Mouse (Mus musculus) myocyte (in vitro differentiated cells): ENCODE measurements around the gene Esrrg. TPM values are rescaled to one million over a fixed set of nuclear protein-coding genes. Genes with fewer than 3 reads are reported as not detected.

Experiments
- H3K27me3 ChIP-seq: one replicate; pipeline ENCODE4 v1.6.1; 2011; ENCODE audit not compliant: control insufficient read depth, insufficient read depth, insufficient read length
- H3K36me3 ChIP-seq: one replicate; pipeline ENCODE4 v1.6.1; 2011; ENCODE audit not compliant: control insufficient read depth, insufficient read depth
- H3K4me2 ChIP-seq: one replicate; pipeline ENCODE4 v1.6.1; 2011; ENCODE audit warnings: low read depth, control low read depth
- H3K4me3 ChIP-seq: one replicate; pipeline ENCODE4 v1.5.1; 2011; ENCODE audit warnings: mild to moderate bottlenecking, control low read depth, moderate library complexity
- H3K79me2 ChIP-seq: one replicate; pipeline ENCODE4 v1.6.1; 2011; ENCODE audit not compliant: control insufficient read depth, insufficient read depth
- H3ac ChIP-seq: one replicate; pipeline ENCODE4 v1.6.1; 2011; ENCODE audit not compliant: control insufficient read depth, insufficient read length
- CEBPB ChIP-seq: IDR thresholded peaks from 2 replicates; pipeline ENCODE4 v1.6.1; 2011; ENCODE audit warnings: mild to moderate bottlenecking, moderate library complexity; ENCODE audit not compliant: poor library complexity, insufficient read depth, severe bottlenecking
- E2F4 ChIP-seq: IDR thresholded peaks from one replicate; pipeline ENCODE4 v1.6.1; 2011; ENCODE audit warnings: mild to moderate bottlenecking, control low read depth, moderate library complexity; ENCODE audit not compliant: insufficient read depth
- MAX ChIP-seq: IDR thresholded peaks from one replicate; pipeline ENCODE4 v1.6.1; 2011; ENCODE audit warnings: low read depth, mild to moderate bottlenecking, control low read depth
- MYOD1 ChIP-seq, 3 experiments: IDR thresholded peaks; one replicate each; pipeline ENCODE4 v1.6.1; 2011; ENCODE audit warnings: control low read depth in 2 of 3, low read depth in 2 of 3, mild to moderate bottlenecking in 2 of 3, moderate library complexity in 1 of 3; ENCODE audit not compliant: insufficient read length in 2 of 3, control insufficient read depth in 1 of 3
- MYOG ChIP-seq, 3 experiments: IDR thresholded peaks; one replicate each; pipeline ENCODE4 v1.6.1; 2011; ENCODE audit warnings: control low read depth in 2 of 3, low read depth in 2 of 3, mild to moderate bottlenecking in 2 of 3; ENCODE audit not compliant: insufficient read length in 2 of 3, control insufficient read depth in 1 of 3, insufficient read depth in 1 of 3
- POLR2A ChIP-seq: IDR thresholded peaks from one replicate; pipeline ENCODE4 v1.6.1; 2011; ENCODE audit warnings: low read depth, mild to moderate bottlenecking, control low read depth, moderate library complexity; ENCODE audit not compliant: insufficient read length
- POLR2AphosphoS2 ChIP-seq: IDR thresholded peaks from one replicate; pipeline ENCODE4 v1.6.1; 2011; ENCODE audit warnings: low read depth, control low read depth; ENCODE audit not compliant: insufficient read length
- REST ChIP-seq: IDR thresholded peaks from one replicate; pipeline ENCODE4 v1.6.1; 2011; ENCODE audit warnings: mild to moderate bottlenecking, control low read depth, moderate library complexity; ENCODE audit not compliant: insufficient read depth, insufficient read length
- SRF ChIP-seq: IDR thresholded peaks from one replicate; pipeline ENCODE4 v1.6.1; 2011; ENCODE audit warnings: low read depth; ENCODE audit not compliant: control insufficient read depth, insufficient read length
- TCF12 ChIP-seq: IDR thresholded peaks from one replicate; pipeline ENCODE4 v1.6.1; 2011; ENCODE audit warnings: mild to moderate bottlenecking, control low read depth; ENCODE audit not compliant: poor library complexity, insufficient read depth, severe bottlenecking
- TCF3 ChIP-seq: IDR thresholded peaks from one replicate; pipeline ENCODE4 v1.6.1; 2011; ENCODE audit warnings: low read depth, control low read depth; ENCODE audit not compliant: insufficient read length
- USF1 ChIP-seq: IDR thresholded peaks from one replicate; pipeline ENCODE4 v1.6.1; 2011; ENCODE audit warnings: low read depth, mild to moderate bottlenecking, control low read depth, moderate library complexity
- polyA plus RNA-seq: library from polyadenylated mRNA; unstranded; fragments of >200 nt; fragmentation: generic; extraction: Trizol; gene quantifications from one replicate; pipeline ENCODE4 v1.2.1, GENCODE M21; 2012; ENCODE audit warnings: missing spikeins

The Esrrg gene
- polyA plus RNA-seq, 1 experiment: 0.20 TPM

GRCm38 (mm10) chr1:188164251-188164650 lies 555.7 kb downstream of the Esrrg start:
- no peak for TF ChIP-seq CEBPB
- TF ChIP-seq REST: no peak
- TF ChIP-seq TCF3: no peak
- TF ChIP-seq TCF12: no peak
- no peak for TF ChIP-seq USF1
- TF ChIP-seq MYOG (IDR thresholded peaks at IDR 0.05; ENCODE audit: control insufficient read depth in 1 of 3, insufficient read depth in 1 of 3, insufficient read length in 2 of 3, low read depth in 2 of 3): no peak
- Histone ChIP-seq H3K27me3 (no peaks in the 10 kb centered on the region), H3K4me3 (no peak overlapping the region), H3K36me3 (no peaks in the 10 kb centered on the region), H3K79me2 (no peaks in the 10 kb centered on the region), H3K4me2 (no peak overlapping the region), H3ac (no peak overlapping the region)

- Histone ChIP-seq H3K4me3 (no peak overlapping the region), H3K27me3 (no peaks in the 10 kb centered on the region), H3K4me2 (no peak overlapping the region), H3ac (no peak overlapping the region), H3K36me3 (no peaks in the 10 kb centered on the region), H3K79me2 (no peaks in the 10 kb centered on the region)
- TF ChIP-seq TCF12 (no peak), POLR2A (no peak), CEBPB (no peak), REST (no peak), E2F4 (no peak), MAX (no peak), POLR2AphosphoS2 (no peak), MYOG (IDR thresholded peaks at IDR 0.05; ENCODE audit: control insufficient read depth in 1 of 3, insufficient read depth in 1 of 3, insufficient read length in 2 of 3, low read depth in 2 of 3) (no peak), MYOD1 (IDR thresholded peaks at IDR 0.05; ENCODE audit: control insufficient read depth in 1 of 3, insufficient read length in 2 of 3, low read depth in 2 of 3) (no peak), TCF3 (no peak)
Measured at GRCm38 (mm10) chr1:188173859-188174258, 565.3 kb downstream of the Esrrg start.

- no peak overlapping the region for H3K4me3 ChIP-seq
- TF ChIP-seq USF1: no peak
- no peak for TF ChIP-seq REST
- TF ChIP-seq POLR2AphosphoS2: no peak
- no peak for TF ChIP-seq E2F4
- TF ChIP-seq MYOG (IDR thresholded peaks at IDR 0.05; ENCODE audit: control insufficient read depth in 1 of 3, insufficient read depth in 1 of 3, insufficient read length in 2 of 3, low read depth in 2 of 3): no peak
- no peak for TF ChIP-seq TCF3
- no peak for TF ChIP-seq SRF
- TF ChIP-seq MAX: no peak
- TF ChIP-seq TCF12: no peak
- H3K79me2 ChIP-seq: no peaks in the 10 kb centered on the region
- no peaks in the 10 kb centered on the region for H3K36me3 ChIP-seq
- H3K4me2 ChIP-seq: no peak overlapping the region
- H3ac ChIP-seq: no peak overlapping the region
- no peaks in the 10 kb centered on the region for H3K27me3 ChIP-seq
Measured at GRCm38 (mm10) chr1:188182951-188183350, 574.4 kb downstream of the Esrrg start.

- Histone ChIP-seq H3K27me3 (no peaks in the 10 kb centered on the region), H3K36me3 (no peaks in the 10 kb centered on the region), H3K4me3 (no peak overlapping the region), H3K79me2 (no peaks in the 10 kb centered on the region), H3K4me2 (no peak overlapping the region), H3ac (no peak overlapping the region)
- TF ChIP-seq MYOD1 (IDR thresholded peaks at IDR 0.05; ENCODE audit: control insufficient read depth in 1 of 3, insufficient read length in 2 of 3, low read depth in 2 of 3): no peak
- no peak for TF ChIP-seq SRF
- no peak for TF ChIP-seq TCF12
- no peak for TF ChIP-seq POLR2AphosphoS2
- TF ChIP-seq MYOG (IDR thresholded peaks at IDR 0.05; ENCODE audit: control insufficient read depth in 1 of 3, insufficient read depth in 1 of 3, insufficient read length in 2 of 3, low read depth in 2 of 3): no peak
- no peak for TF ChIP-seq TCF3
- no peak for TF ChIP-seq USF1
Measured at GRCm38 (mm10) chr1:188186440-188187117, 578.0 kb downstream of the Esrrg start.

GRCm38 (mm10) chr1:188192971-188193370 lies 584.4 kb downstream of the Esrrg start:
- Histone ChIP-seq H3K4me3 (no peak overlapping the region), H3K27me3 (no peaks in the 10 kb centered on the region), H3K79me2 (no peaks in the 10 kb centered on the region), H3K36me3 (no peaks in the 10 kb centered on the region), H3ac (no peak overlapping the region), H3K4me2 (no peak overlapping the region)
- no peak for TF ChIP-seq MYOG (IDR thresholded peaks at IDR 0.05; ENCODE audit: control insufficient read depth in 1 of 3, insufficient read depth in 1 of 3, insufficient read length in 2 of 3, low read depth in 2 of 3)
